Mouse (Mus musculus): ENCODE results near the gene Fhod1.

The Fhod1 gene

GRCm38 (mm10) chr8:105347428-105348221 is at the start of gene Fhod1:
Gene Fhod1 (minus strand): TSS chr8:105347953.
- DNase-seq (ENCODE audit: low read depth, low spot score), result peak; percentile 93

GRCm38 (mm10) chr8:105393915-105394314 is 46.2 kb upstream of the Fhod1 start:
- no peak for DNase-seq (ENCODE audit: low read depth, low spot score)

- DNase-seq (ENCODE audit: low read depth, low spot score), result no peak
These were observed 45.5 kb upstream of the Fhod1 start for GRCm38 (mm10) chr8:105393089-105393787.

GRCm38 (mm10) chr8:105389096-105389495 is 41.3 kb upstream of the Fhod1 start:
- DNase-seq (ENCODE audit: low read depth, low spot score), result no peak

GRCm38 (mm10) chr8:105387151-105387550 is 39.4 kb upstream of the Fhod1 start:
- no peak for DNase-seq (ENCODE audit: low read depth, low spot score)

GRCm38 (mm10) chr8:105384070-105384469 is 36.3 kb upstream of the Fhod1 start:
- DNase-seq (ENCODE audit: low read depth, low spot score), result no peak

GRCm38 (mm10) chr8:105380308-105380707 is 32.6 kb upstream of the Fhod1 start:
- DNase-seq (ENCODE audit: low read depth, low spot score), result no peak

GRCm38 (mm10) chr8:105378673-105379072 is 30.9 kb upstream of the Fhod1 start:
- no peak for DNase-seq (ENCODE audit: low read depth, low spot score)

- DNase-seq (ENCODE audit: low read depth, low spot score), result peak; percentile 9
These were observed 26.8 kb upstream of the Fhod1 start for GRCm38 (mm10) chr8:105374513-105374966.

- DNase-seq (ENCODE audit: low read depth, low spot score), result no peak
These were observed 25.3 kb upstream of the Fhod1 start, which contains the start of gene Plekhg4 for GRCm38 (mm10) chr8:105373032-105373431. Gene Plekhg4 (plus strand): TSS chr8:105373274.

- DNase-seq (ENCODE audit: low read depth, low spot score), result no peak
These were observed 24.7 kb upstream of the Fhod1 start for GRCm38 (mm10) chr8:105372473-105372872.

- DNase-seq (ENCODE audit: low read depth, low spot score), result peak; percentile 24
These were observed 19.4 kb upstream of the Fhod1 start for GRCm38 (mm10) chr8:105367107-105367506.

GRCm38 (mm10) chr8:105361751-105362702 is 14.3 kb upstream of the Fhod1 start:
- DNase-seq (ENCODE audit: low read depth, low spot score), result no peak

- no peak for DNase-seq (ENCODE audit: low read depth, low spot score)
These were observed 11.9 kb upstream of the Fhod1 start for GRCm38 (mm10) chr8:105359646-105360045.

GRCm38 (mm10) chr8:105359208-105359607 is 11.5 kb upstream of the Fhod1 start:
- DNase-seq (ENCODE audit: low read depth, low spot score), result no peak

GRCm38 (mm10) chr8:105356681-105357080 is 8.9 kb upstream of the Fhod1 start:
- no peak for DNase-seq (ENCODE audit: low read depth, low spot score)

GRCm38 (mm10) chr8:105355179-105356024 is 7.6 kb upstream of the Fhod1 start:
- no peak for DNase-seq (ENCODE audit: low read depth, low spot score)

GRCm38 (mm10) chr8:105354549-105354948 is 6.8 kb upstream of the Fhod1 start:
- no peak for DNase-seq (ENCODE audit: low read depth, low spot score)

GRCm38 (mm10) chr8:105353583-105354135 is 5.9 kb upstream of the Fhod1 start:
- no peak for DNase-seq (ENCODE audit: low read depth, low spot score)

GRCm38 (mm10) chr8:105350186-105350585 is 2.4 kb upstream of the Fhod1 start:
- DNase-seq (ENCODE audit: low read depth, low spot score), result no peak

All from CD4-positive helper T cell, adult 2 months (primary cell).